ENCODE assay signal across 19 mouse cellular contexts in genomic region chr6:48081952-48082351, GRCm38 (mm10).
"Had no signal": no experiment of that assay in that cellular context is flagged by ENCODE, and none has a peak within 500 bp of the region (broad histone marks: within the 10 kb centered on the region; RNA-seq: fewer than 3 reads in every experiment).

No protein-coding gene starts in this region.

- H3K27me3 ChIP-seq: neural tube, embryonic 13.5 days; neural tube, embryonic 15.5 days had no signal

- DNase-seq: lung, adult 18-20 months; lung, embryonic 14.5 days; lung, postnatal 10 days; lung, postnatal 4 days; midbrain, embryonic 14.5 days; retina, postnatal 1 day; right cerebral cortex, adult 18-20 months; right cerebral cortex, postnatal 25 days; right cerebral cortex, postnatal 4 days; spleen, adult 18-20 months; thymus, adult 18-20 months; thymus, postnatal 14 days; thymus, postnatal 36 days had no signal

- H3K27ac ChIP-seq: liver, embryonic 14.5 days; midbrain, embryonic 10.5 days; neural tube, embryonic 13.5 days; neural tube, embryonic 15.5 days had no signal

- H3K4me3 ChIP-seq: midbrain, embryonic 10.5 days; myocyte; neural tube, embryonic 13.5 days; neural tube, embryonic 15.5 days had no signal

- H3K9ac ChIP-seq: liver, embryonic 14.5 days; lung, embryonic 14.5 days; neural tube, embryonic 13.5 days; neural tube, embryonic 15.5 days had no signal

- H3K9me3 ChIP-seq: midbrain, embryonic 10.5 days; neural tube, embryonic 13.5 days; neural tube, embryonic 15.5 days had no signal

- H3K4me2 ChIP-seq: lung, embryonic 14.5 days; neural tube, embryonic 13.5 days; neural tube, embryonic 15.5 days had no signal

- ATAC-seq: midbrain, embryonic 16.5 days had no signal
